Mouse (Mus musculus) thymus, adult 2 months (tissue): ENCODE data around the gene Fkbp15.

Experiments used
- CTCF ChIP-seq: fragments of 200-500 bp; IDR thresholded peaks from 2 replicates; pipeline ENCODE4 v1.5.1; 2012; ENCODE audit warnings: mild to moderate bottlenecking, control low read depth, low read length, moderate library complexity, borderline replicate concordance; ENCODE audit not compliant: control insufficient read depth, poor library complexity, insufficient read depth; ENCODE audit errors: extremely low read depth
- POLR2A ChIP-seq: fragments of 200-500 bp; IDR thresholded peaks from 2 replicates; pipeline ENCODE4 v1.6.1; 2012; ENCODE audit warnings: mild to moderate bottlenecking, low read length, control low read depth, moderate library complexity; ENCODE audit not compliant: control insufficient read depth, poor library complexity, insufficient read depth; ENCODE audit errors: extremely low read depth

DNA sequence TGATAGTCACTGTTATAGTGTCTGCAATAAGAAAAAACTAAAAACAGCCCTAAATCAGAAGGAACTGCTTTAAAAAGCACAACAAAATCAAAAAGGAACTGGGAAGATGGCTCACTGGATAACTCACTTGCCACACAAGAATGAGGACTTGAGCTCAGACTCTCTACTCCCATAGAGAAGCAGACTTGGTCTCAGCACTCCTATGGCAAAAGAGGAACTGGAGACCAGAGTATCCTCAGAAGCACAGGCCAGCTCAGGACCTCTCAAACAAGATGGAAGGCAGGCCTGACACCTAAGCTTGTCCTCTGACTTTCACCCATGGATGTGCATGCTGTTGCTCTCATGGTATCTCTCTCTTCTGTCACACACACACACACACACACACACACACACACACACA, 51.9 kb downstream of the Fkbp15 start:
- TF ChIP-seq CTCF (no peak), POLR2A (no peak)
